Mouse (Mus musculus) mouse embryonic stem cell (cell line): ENCODE results near the gene D17Wsu92e.
"Not testable (repeated sequence)": the region's sequence is repeated elsewhere in the genome, so short reads cannot be mapped to it uniquely, and the experiment has no call there.

ENCODE experiments used
- in situ Hi-C, 2 experiments: fragments of 300-500 bp; cut with MboI; formaldehyde crosslinking; loops; 1 replicate in 1 of 2; 3 replicates in 1 of 2; pipeline ENCODE4 v1.14.3; 2019 to 2020; ENCODE audit warnings: low sequenced_read_pairs in 2 of 2, low pct_unique_long_range_greater_than_20kb in 1 of 2, mixed read lengths in 1 of 2; ENCODE audit not compliant: unreplicated experiment in 1 of 2

Gene D17Wsu92e

DNA sequence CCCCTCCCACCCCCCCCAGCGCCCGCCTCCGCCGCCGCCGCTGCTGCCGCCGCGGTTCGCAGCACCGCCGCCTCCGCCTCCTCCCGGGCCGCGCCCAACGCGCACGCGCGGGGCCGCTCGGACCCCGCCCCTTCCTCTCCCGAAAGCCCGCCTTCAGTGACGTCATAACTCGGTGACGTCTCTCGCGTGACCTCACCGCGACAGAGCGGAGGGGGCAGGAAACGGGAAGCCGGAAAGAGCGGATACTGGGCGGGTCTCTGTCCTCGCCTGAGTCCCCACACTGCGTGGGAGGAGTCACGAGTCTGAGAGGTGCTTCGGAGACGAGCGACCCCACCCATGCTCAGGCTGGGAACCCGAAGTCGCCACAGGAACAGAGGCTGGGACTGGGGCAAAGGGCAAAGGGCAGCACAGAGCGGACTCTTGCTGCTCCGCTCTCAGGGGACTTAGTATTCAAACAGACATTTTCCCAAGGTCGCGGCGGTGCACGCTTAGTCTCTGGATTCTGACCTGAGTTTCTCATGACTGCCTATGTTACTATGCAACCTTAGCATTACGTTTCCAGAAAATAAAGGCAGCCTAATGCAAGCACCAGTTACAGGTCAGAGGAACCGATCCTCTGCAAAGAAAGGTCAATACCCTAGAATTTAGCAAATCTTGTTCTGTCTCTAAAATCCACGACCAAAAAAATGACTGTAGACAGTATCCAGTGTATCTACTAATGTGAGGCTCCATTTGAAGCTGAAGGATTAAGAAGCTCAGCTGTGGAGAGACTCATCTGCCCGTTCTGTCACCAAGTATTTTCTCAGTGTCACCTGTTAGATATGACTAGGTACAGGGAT is at the start of gene D17Wsu92e:
D17Wsu92e (minus strand) TSS at position 81 of the 839 bp plus-strand sequence.
- in situ Hi-C loops: no loop called here

GRCm38 (mm10) chr17:27866737-27867136 is 46.3 kb upstream of the D17Wsu92e start:
- in situ Hi-C loops: no loop called here

DNA sequence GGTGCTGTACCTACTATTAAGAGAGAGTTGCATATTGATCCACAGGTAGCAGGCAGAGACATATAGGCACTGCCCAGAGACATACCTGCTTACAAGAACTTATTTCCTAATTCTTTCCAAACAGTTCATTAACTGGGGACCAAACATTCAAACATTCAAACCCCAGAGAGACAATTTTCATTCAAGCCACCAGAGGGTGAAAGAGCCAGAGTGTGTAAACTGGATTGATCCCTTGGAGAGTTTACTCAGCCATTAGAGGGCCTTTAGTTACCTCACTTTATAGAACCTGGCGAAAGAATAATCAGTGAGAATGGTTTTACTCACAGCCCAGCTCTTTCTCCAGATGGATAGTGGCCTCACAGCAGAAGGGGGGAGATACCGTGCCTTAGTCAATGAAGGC is 45.0 kb upstream of the D17Wsu92e start:
- in situ Hi-C loops: no loop called here

DNA sequence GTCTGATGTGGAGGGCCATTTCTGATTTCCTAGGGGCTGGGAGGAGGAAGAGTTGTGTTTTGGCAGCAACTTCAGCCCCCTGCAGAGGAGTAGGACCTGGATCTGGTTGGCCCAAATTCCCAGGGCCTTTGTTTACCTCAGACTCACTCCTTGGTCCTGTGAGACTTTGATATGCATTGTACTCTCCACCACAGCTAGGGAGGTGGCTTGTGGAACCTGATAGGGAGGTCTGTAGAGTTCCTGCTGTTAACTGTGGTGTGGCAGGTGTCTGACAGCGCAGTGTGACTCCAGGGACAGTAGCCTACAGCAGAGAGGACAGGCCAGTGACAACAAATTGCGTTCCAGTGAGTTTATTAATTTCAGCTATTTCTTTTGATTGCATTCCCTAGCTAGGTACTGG is 38.7 kb upstream of the D17Wsu92e start:
- in situ Hi-C loops: no loop called here

- in situ Hi-C loops: no loop called here
These were observed 37.4 kb upstream of the D17Wsu92e start for GRCm38 (mm10) chr17:27857649-27858475.

GRCm38 (mm10) chr17:27856798-27857648 is 36.6 kb upstream of the D17Wsu92e start:
- in situ Hi-C loops: no loop called here

DNA sequence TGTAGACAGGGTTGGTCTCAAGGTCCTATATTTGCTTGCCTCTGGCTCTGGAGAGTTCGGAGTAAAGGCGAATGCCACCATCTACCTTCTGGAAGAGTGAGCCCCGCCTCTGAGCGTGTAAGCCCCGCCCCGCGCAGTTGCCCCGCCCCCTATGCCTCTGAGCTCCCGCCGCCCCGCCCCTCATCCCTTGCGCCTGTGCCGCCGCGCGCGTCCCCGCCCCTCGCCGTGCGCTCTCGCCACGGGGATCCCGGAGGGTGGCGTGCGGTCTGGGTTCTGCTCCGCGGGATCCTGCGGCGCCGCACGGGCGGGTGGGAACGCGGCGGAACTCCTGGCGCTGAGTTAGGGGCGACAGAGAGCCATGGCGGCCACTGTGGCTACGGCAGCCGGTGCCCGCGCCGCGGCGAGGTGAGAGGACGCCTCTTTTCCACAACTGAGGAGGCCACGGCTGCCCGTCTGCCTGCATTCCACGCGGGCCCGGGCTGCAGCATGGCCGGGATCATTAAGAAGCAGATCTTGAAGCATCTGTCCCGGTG is 35.9 kb upstream of the D17Wsu92e start, which contains the start of gene Uhrf1bp1:
Uhrf1bp1 (plus strand) TSS at position 177 of the 533 bp plus-strand sequence.
- in situ Hi-C loops: no loop called here

GRCm38 (mm10) chr17:27851076-27851475 is 30.6 kb upstream of the D17Wsu92e start:
- in situ Hi-C loops: no loop called here

DNA sequence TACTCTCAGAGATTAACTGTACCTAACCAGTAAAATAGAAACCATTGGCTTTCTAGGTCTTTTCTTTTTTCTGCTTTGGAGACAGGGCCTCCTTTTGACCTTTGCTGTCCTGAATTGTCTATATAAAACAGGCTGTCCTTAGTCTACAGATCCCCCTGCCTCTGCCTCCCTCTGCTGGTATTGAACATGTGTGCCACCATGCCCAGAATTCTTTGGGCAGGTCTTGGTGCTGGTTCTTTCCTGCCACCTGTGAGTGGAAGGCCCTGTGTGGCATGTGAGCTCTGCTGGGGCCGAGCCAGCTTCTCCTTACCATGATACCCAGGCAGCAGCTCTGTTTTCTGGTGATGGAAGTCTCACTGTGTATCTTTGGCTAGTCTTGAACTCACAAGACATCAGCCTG is 27.9 kb upstream of the D17Wsu92e start:
- in situ Hi-C loops: no loop called here

DNA sequence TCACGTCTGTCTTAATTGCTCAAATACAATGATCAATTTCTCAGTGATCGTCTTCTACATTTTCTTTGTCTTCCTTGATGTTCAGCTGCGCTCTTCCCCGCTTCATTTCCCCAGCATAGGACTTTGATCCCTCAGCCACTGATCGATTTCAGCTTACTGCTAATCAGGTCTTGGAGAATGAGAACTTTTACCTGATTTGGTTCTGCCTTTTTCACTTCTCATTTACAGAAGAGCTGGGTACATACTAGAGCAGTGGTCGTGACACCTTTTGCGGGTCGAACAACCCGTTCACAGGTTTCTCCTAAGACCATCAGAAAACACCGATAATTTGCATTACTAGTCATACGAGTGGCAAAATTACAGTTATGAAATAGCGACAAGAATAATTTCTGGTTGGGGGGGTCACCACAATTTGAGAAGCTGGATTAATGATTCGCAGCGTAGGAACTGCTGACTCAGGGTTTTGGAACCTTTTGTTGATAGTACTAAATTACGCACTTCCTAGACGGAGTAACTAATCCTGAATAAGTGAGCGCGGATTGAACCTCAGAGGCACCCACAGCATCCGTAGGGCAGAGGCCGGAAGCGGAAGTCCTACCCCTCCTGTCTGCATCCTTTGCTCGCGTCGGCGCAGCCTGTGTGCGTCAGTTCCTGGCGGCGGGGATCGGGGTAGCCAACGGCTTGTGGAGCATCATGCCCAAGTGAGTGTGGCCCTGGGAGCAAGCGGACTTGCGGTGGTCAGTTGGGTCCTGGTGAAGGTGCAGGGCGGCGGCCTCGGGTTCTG is 19.2 kb upstream of the D17Wsu92e start:
- in situ Hi-C loops: no loop called here

DNA sequence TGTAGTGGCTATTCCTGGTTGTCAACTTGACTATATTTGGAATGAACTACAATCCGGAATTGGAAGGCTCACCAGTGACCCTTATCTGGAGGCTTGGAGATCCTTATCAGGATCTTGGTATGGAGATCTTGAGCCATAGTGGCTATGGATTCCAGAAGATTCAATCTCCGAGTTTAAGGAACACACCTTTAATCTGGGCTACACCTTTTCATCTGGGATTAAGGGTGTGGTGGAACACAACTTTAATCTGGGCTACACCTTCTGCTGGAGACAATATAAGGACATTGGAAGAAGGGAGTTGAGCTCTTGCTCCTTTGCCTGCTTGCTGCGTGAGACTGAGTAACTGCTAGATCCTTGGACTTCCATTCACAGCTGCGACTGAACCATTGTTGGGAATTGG is 17.4 kb upstream of the D17Wsu92e start, which contains the start of gene Snrpc:
Snrpc (plus strand) TSS at position 301 of the 400 bp plus-strand sequence.
- in situ Hi-C loops: not testable (repeated sequence)

- in situ Hi-C loops: no loop called here
These were observed 10.0 kb upstream of the D17Wsu92e start for GRCm38 (mm10) chr17:27830411-27830810.

GRCm38 (mm10) chr17:27827511-27827910 is 7.1 kb upstream of the D17Wsu92e start:
- in situ Hi-C loops: no loop called here

DNA sequence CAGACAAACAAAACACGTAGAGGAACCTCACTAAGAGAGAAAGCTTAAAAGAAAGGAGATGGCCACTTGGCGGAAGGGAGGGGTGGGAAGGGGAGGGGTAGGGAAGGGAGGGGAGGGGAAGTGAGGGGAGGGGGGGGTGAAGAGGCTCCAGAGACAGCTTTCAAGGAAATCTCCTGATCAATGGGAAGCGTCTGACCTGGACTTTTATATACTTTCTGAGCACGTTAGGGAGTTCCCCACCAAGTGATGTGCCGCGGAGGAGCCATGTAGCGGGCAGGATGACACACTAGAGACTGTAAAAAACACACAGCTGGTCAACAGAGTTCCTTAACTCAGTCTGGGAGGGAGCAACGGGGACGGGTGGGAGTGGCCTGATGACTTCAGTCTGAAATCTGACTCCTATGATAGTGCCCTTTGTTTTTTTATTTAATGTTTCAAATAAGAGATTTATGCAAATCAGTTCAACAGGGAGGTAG is 6.5 kb upstream of the D17Wsu92e start:
- in situ Hi-C loops: no loop called here

- in situ Hi-C loops: no loop called here
These were observed 5.8 kb upstream of the D17Wsu92e start for GRCm38 (mm10) chr17:27825984-27826905.

DNA sequence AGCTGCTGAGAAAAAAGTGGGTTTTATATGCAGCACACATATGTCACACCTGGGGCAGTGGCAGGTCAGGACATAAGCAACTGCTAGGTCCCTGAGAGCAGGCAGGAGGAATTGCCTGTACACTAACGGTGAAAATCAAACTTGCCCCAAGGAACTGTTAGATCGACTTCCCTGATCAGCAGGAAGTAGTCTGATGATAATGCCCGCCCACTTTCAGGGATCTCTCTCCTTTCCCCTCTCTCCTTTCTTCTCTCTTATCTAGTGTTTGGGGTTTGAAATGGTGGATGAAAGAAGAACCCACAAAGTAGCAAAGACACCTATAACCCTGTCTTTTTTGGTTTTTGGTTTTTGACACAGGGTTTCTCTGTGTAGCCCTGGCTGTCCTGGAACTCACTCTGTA is 5.1 kb upstream of the D17Wsu92e start:
- in situ Hi-C loops: no loop called here
